ENCODE assay signal across 8 mouse cellular contexts in genomic region chr13:91459896-91460620, GRCm38 (mm10). TPM values are rescaled to one million over a fixed set of nuclear protein-coding genes. Genes with fewer than 3 reads are reported as not detected.
DNase-seq lines count a peak whose midpoint lies in the region; ATAC-seq and TF ChIP-seq lines count a peak whose summit lies in the region.

Gene Ssbp2, plus strand, starts transcription at chr13:91460283.

- peak; percentile 50 for DNase-seq in kidney, adult 9 months
- DNase-seq in kidney, adult 8-10 months, result no peak
- DNase-seq in Patski (ENCODE audit: low read depth, low spot score), result peak; percentile 20
- no peak for DNase-seq in heart, postnatal 36 days
- peak; percentile 16 to 36 for DNase-seq in left cerebral cortex, postnatal 25 days (ENCODE audit: low spot score in 2 of 2)
- no peak for DNase-seq in cerebellum, adult 8-10 months

- in situ Hi-C loops in Patski (cut with MboI; ENCODE audit: low pct_unique_long_range_greater_than_20kb), result loop anchor here (10.0 kb wide), 2 partner anchors 245 to 495 kb away; no protein-coding TSS in a partner anchor

- no peak for TF ChIP-seq CTCF in Patski (IDR thresholded peaks at IDR 0.05)

- H3K27me3 ChIP-seq in Patski, result no peaks in the 10 kb centered on the region
- no peaks in the 10 kb centered on the region for H3K27me3 ChIP-seq in forebrain, embryonic 12.5 days

- peak within 1 kb of the TSS; percentile 96 for H3K9ac ChIP-seq in forebrain, embryonic 12.5 days

- CTCF ChIA-PET in Patski (lab: Charles Lee), result interaction anchor here (1.0 kb wide), 1 partner anchor 63 kb away, joined by 3 read pairs; no protein-coding TSS in a partner anchor

- H3K4me3 ChIP-seq in forebrain, embryonic 12.5 days (replicated peaks), result peak within 1 kb of the TSS; percentile 98

- peak; percentile 51 for ATAC-seq in Patski
- ATAC-seq in forebrain, embryonic 12.5 days (ENCODE audit: low FRiP score), result peak; percentile 16; the same call in 1 of the 2 replicates
- ATAC-seq in monocyte, adult 5-6 weeks (replicated peaks; ENCODE audit: insufficient number of reproducible peaks, low FRiP score, low TSS enrichment, poor library complexity, severe bottlenecking), result peak; percentile 37

- POLR2A ChIA-PET in Patski (lab: Charles Lee), result no interaction called here

- H3K27ac ChIP-seq in forebrain, embryonic 12.5 days, result peak within 1 kb of the TSS; percentile 98

- no peaks in the 10 kb centered on the region for H3K9me3 ChIP-seq in forebrain, embryonic 12.5 days

- H3K4me1 ChIP-seq in forebrain, embryonic 12.5 days, result peaks cover 27% of the 10 kb centered on the region

- H3K36me3 ChIP-seq in forebrain, embryonic 12.5 days (replicated peaks), result no peaks in the 10 kb centered on the region

- intact Hi-C loops in heart, postnatal 36 days (cut with DNase I), result loop anchor here (1.0 to 5.0 kb wide), 5 partner anchors 39 to 533 kb away; no protein-coding TSS in a partner anchor
- intact Hi-C loops in left cerebral cortex, postnatal 25 days (cut with DNase I), result loop anchor here (1.0 to 5.0 kb wide), 7 partner anchors 46 to 493 kb away; partner anchors contain the start of genes Atg10 and Zcchc9

- H3K4me2 ChIP-seq in forebrain, embryonic 12.5 days, result peak within 1 kb of the TSS; percentile 77

- WGBS in forebrain, embryonic 12.5 days, result 5% methylated on average over 29 of the region's 29 CpGs

RNA-seq across cellular contexts. Expression of gene Ssbp2, which starts in this region (rescaled TPM):
- polyA plus RNA-seq in Patski (2021), result 91.1 TPM
- polyA plus RNA-seq in forebrain, embryonic 12.5 days (2016; fragmentation: Nextera tagmentation; extraction: Ambion mirVana), result 185 and 191 TPM in 2 replicates
- 10 to 100 TPM; 43.7 TPM for total RNA-seq in heart, postnatal 36 days (2021)
- 100 to 1,000 TPM; 139 to 140 TPM for total RNA-seq in left cerebral cortex, postnatal 25 days (2021)
- total RNA-seq in monocyte, adult 5-6 weeks (2017), result 9.8 to 35.4 TPM (median 12.4 TPM) in 3 replicates

Comparison
In these comparisons a context has a peak if more than half of its experiments do, and no peak if none do; other contexts are left out.
1. DNase-seq: peak in kidney, adult 9 months (single experiment), Patski (single experiment) and left cerebral cortex, postnatal 25 days (2 of 2); none in kidney, adult 8-10 months (0 of 2), heart, postnatal 36 days (0 of 2) and cerebellum, adult 8-10 months (single experiment).
2. Peak in every context shown above with its lines, with median percentiles within 50 percentile points of each other: ATAC-seq.